Comparison of ENCODE assay signal across 8 mouse cellular contexts in the genomic region with DNA sequence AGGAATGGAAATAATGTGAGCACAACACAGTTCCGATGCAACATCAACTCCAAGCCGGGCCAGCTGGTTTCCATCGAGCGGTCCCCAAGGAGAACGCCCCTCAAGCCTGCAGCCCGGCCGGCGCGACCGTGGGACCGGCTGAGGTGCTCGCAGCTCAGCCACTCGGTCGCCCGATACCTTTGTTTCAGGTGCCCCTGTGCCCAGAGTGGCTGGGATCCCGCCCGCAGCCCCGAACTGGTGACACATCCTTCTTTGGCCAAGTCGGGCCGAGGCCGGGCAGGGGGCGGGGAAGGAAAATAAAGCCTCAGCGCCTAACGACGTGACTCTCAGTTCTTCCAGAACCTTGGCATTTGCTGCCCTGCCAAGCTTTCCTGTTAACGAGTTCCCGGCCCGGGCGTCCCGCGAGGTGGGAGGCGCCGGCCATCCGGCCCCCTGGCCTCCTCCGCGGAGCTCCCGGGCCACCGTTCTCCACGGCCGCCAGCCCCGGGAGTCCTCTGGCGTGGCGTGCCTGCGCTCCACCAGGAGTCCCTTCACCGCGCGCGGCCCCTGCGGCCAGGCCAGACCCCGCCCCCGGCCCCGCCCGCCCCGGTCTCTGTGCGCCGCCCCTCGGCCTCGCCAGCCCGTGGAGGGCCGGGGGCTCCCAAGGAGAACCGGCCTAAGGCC. TPM values are rescaled to one million over a fixed set of nuclear protein-coding genes. Genes with fewer than 3 reads are reported as not detected.
DNase-seq lines count a peak whose midpoint lies in the region; ATAC-seq and TF ChIP-seq lines count a peak whose summit lies in the region.

No protein-coding gene starts in this region.

- DNase-seq in B cell, adult 2 months = peak; percentile 50 to 55
- peak; percentile 28 for DNase-seq in MEL-GATA-1-ER (ENCODE audit: extremely low read depth, low read depth)
- DNase-seq in cerebellum, postnatal 14 days = peak; percentile 85 to 86
- peak; percentile 57 to 58 for DNase-seq in frontal cortex, postnatal 36 days (ENCODE audit: low spot score in 2 of 2)
- DNase-seq in hindbrain, postnatal 0 days (ENCODE audit: low spot score) = no peak
- peak; percentile 90 for DNase-seq in neural tube, embryonic 10.5 days (ENCODE audit: extremely low spot score, low spot score)
- peak; percentile 73 to 75 for DNase-seq in urinary bladder, postnatal 4 days (ENCODE audit: low spot score in 2 of 2)

- ATAC-seq in hindbrain, postnatal 0 days = peak; percentile 95
- ATAC-seq in liver, embryonic 15.5 days (ENCODE audit: insufficient read depth) = peak; percentile 94

- H3K9me3 ChIP-seq in hindbrain, postnatal 0 days (ENCODE audit: low read length) = no peaks in the 10 kb centered on the region
- no peaks in the 10 kb centered on the region for H3K9me3 ChIP-seq in liver, embryonic 15.5 days (replicated peaks)

- H3K4me3 ChIP-seq in hindbrain, postnatal 0 days (ENCODE audit: low read length) = peak overlapping the region; percentile 89
- peak overlapping the region; percentile 76 for H3K4me3 ChIP-seq in liver, embryonic 15.5 days (replicated peaks)

- peak overlapping the region; percentile 65 for H3K4me2 ChIP-seq in hindbrain, postnatal 0 days (ENCODE audit: low read depth, low read length)
- H3K4me2 ChIP-seq in liver, embryonic 15.5 days = peak overlapping the region; percentile 94

- H3K9ac ChIP-seq in hindbrain, postnatal 0 days (replicated peaks; ENCODE audit: low read length) = peak overlapping the region; percentile 90
- H3K9ac ChIP-seq in liver, embryonic 15.5 days = peak overlapping the region; percentile 73

- H3K27ac ChIP-seq in hindbrain, postnatal 0 days = peak overlapping the region; percentile 95
- peak overlapping the region; percentile 85 for H3K27ac ChIP-seq in liver, embryonic 15.5 days (replicated peaks)

- TF ChIP-seq CTCF in hindbrain, postnatal 0 days (IDR thresholded peaks at IDR 0.05; ENCODE audit: low read depth) = no peak

- H3K4me1 ChIP-seq in hindbrain, postnatal 0 days (ENCODE audit: insufficient read depth, low read length) = peaks cover 15% of the 10 kb centered on the region
- H3K4me1 ChIP-seq in liver, embryonic 15.5 days (replicated peaks) = peaks cover 39% of the 10 kb centered on the region

- no peaks in the 10 kb centered on the region for H3K27me3 ChIP-seq in hindbrain, postnatal 0 days (ENCODE audit: insufficient read depth, low read length)
- peaks cover 9% of the 10 kb centered on the region; the same call in 1 of the 2 replicates for H3K27me3 ChIP-seq in liver, embryonic 15.5 days

- under 1% methylated on average over 56 of the region's 61 CpGs for WGBS in hindbrain, postnatal 0 days
- WGBS in liver, embryonic 15.5 days (ENCODE audit: insufficient replicate concordance) = under 1% methylated on average over 61 of the region's 61 CpGs

- no peaks in the 10 kb centered on the region for H3K36me3 ChIP-seq in hindbrain, postnatal 0 days (ENCODE audit: insufficient read depth, low read length)
- H3K36me3 ChIP-seq in liver, embryonic 15.5 days (replicated peaks) = no peaks in the 10 kb centered on the region

RNA-seq across cellular contexts. Expression of a gene that starts 0.5 kb away (rescaled TPM):
- 28.0 and 28.5 TPM in 2 replicates for total RNA-seq in hindbrain, postnatal 0 days (2014; rRNA removed)
- polyA plus RNA-seq in hindbrain, postnatal 0 days (2015; fragmentation: Nextera tagmentation; extraction: Ambion mirVana) = 16.3 and 17.1 TPM in 2 replicates
- polyA plus RNA-seq in liver, embryonic 15.5 days (2015; fragmentation: Nextera tagmentation; extraction: Ambion mirVana) = 3.2 and 3.4 TPM in 2 replicates
